Mouse (Mus musculus) hematopoietic stem cell, adult 5-6 weeks (primary cell): ENCODE measurements around the gene Opcml. TPM values are rescaled to one million over a fixed set of nuclear protein-coding genes. Genes with fewer than 3 reads are reported as not detected.
A peak's percentile ranks its signal among the peaks of the same experiment; 100 is the strongest.

Source experiments
- ATAC-seq, 2 experiments: fragments of 125-278 bp in 1 of 2; replicated peaks in 1 of 2; 2 replicates each; pipeline ENCODE4 v1.8.0; 2016 to 2017; ENCODE audit warnings: inconsistent platforms in 2 of 2, mild to moderate bottlenecking in 2 of 2, moderate number of reproducible peaks in 2 of 2, low read depth in 1 of 2, moderate TSS enrichment in 1 of 2; ENCODE audit not compliant: low FRiP score in 2 of 2, poor library complexity in 2 of 2, severe bottlenecking in 2 of 2, insufficient read depth in 1 of 2, low TSS enrichment in 1 of 2
- total RNA-seq: library from RNA; stranded (forward); fragments of 172-1452, 232-1000 nt; gene quantifications from 2 replicates; pipeline ENCODE4 v1.2.3, GENCODE M21; 2017

The Opcml gene
- total RNA-seq, 1 experiment from 2014 or later, result not detected

GRCm38 (mm10) chr9:28255128-28255904, 464.7 kb downstream of the Opcml start:
- no peak for ATAC-seq

DNA sequence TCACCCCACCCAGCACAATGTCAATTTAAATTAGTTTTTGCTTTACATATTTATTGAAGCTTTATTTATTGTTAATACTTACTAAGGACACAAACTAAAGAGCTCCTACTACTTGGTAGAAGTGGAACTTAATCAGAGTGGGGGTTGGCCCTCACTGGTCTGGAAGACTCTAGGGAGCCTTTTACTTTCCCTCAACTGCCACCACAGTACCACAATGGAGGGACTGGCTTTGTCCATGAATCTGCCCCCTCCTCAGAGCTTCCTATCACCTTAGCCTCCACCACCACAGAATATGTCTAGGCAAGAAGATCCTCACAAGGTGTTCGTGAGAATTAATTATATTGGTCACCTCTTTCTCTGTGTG, 465.3 kb downstream of the Opcml start:
- ATAC-seq, result no peak

DNA sequence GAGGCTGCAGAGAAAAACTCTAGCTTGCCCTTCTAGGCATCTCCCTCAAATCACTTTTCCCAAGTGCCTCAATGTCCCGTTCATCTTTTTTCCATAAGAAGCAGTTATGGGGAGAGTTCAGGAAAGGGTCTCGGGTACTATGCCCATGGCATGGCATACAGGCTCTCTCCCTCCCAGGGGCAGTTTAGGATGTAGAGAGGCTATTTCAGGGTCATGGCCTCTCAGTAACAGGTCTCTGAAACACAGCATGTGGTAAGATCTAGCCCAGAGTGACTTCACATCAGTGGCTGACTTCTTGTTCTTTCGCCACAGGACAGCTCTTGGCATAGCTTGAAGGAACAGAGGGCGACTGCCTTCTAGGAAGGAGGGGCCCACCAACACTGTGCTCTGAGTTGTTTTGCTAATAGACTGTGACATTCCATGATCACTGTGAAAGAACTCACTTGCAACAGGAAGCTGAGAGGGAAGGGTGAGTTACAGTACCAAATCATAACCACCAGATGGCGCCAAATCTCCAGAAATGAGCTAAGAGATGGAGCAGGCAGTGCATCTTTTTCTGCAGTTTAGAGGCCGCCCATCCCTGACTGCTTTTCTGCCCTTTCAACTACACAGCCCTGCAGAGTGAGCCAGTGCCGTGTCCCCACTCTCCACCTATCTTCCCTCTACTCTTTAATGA, 470.6 kb downstream of the Opcml start:
- ATAC-seq, result peak; percentile 84 to 88; a peak in 3 of 4 replicates

- no peak for ATAC-seq
These were observed 471.4 kb downstream of the Opcml start for GRCm38 (mm10) chr9:28262021-28262420.

DNA sequence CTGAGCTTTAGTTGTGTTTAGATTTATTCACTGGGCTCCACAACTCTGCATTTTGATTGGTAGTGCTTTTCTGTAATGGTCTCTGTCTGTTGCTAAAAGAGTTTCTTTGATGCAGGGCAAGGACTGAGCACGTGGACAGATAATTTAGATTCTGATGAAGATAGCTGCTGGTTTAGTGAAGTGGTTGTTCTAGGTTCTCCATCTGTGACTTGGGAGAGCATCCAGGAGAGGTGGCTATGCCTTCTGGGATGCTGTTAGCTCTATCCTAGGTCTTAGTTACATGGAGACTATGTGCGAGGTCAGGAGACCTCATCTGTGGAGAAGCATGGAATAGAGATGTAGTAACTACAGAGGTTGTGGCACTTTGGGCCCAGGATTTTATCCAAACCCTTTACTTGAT, 472.3 kb downstream of the Opcml start:
- ATAC-seq, result no peak

- no peak for ATAC-seq
These were observed 474.2 kb downstream of the Opcml start for GRCm38 (mm10) chr9:28264761-28265160.

GRCm38 (mm10) chr9:28273816-28274215, 483.2 kb downstream of the Opcml start:
- no peak for ATAC-seq

- ATAC-seq, result no peak
These were observed 488.0 kb downstream of the Opcml start for GRCm38 (mm10) chr9:28278555-28278954.

GRCm38 (mm10) chr9:28281025-28281424, 490.4 kb downstream of the Opcml start:
- ATAC-seq, result no peak

DNA sequence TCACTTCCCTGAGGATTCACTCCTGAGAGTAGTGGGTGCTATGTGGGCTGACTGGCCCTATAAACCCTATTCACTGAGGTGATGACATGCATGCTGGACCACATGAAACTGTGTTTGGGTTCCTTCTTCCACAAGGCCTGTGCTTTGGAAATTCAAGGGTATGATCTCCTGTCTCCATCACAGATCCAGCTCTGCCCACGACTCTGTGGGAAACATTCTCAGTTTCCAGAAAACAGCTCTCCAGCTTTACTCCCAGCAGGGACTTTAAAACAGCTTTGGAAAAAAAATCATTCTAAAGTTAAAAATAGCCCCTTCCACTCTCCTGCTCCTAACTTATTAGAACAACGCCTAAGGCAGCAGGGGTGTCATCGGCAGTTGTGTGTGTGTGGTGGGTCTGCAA, 491.0 kb downstream of the Opcml start:
- ATAC-seq, result no peak

GRCm38 (mm10) chr9:28285016-28285415, 494.4 kb downstream of the Opcml start:
- ATAC-seq, result no peak

GRCm38 (mm10) chr9:28286384-28286783, 495.8 kb downstream of the Opcml start:
- ATAC-seq, result no peak

DNA sequence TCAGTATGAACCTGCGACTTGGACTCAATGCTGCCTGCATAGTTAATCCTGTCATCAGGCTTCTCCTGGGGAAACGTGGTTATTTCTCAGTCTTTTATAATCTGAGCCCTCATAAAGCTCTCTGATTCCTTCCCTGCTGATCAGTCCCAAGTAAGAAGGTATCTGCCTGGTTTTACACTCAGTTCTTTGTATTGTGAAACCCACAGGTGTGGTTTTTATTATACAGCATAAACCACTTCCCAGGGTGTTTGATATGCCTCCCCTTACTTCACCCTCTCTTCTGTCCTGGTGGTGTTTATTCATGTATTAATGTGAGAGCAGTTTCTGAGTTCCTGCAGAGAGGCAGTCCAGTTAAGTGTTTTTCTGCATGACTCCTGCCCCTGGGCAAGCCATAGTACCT, 496.9 kb downstream of the Opcml start:
- no peak for ATAC-seq

GRCm38 (mm10) chr9:28289696-28290330, 499.2 kb downstream of the Opcml start:
- ATAC-seq, result peak; percentile 88 to 92

DNA sequence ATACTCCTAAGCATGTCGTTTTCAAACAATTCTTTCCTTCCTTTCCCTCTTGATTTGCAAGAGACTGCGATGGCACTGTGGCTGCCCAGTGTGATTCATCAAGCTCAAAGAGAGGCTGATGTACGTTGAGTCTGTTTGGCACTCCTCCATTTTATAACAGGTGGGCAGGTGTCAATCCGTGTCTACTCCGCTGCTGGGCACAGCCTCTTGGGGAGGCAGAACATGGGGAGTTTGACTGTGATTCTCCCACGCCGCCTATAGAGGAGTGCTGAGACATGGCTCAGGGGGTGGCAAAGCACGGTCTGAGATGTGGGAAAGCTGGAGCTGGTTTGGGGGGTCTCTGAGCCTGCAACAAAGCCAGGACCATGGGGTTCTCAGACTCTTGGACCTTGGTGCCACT, 513.1 kb downstream of the Opcml start:
- ATAC-seq, result no peak

GRCm38 (mm10) chr9:28306364-28307121, 516.0 kb downstream of the Opcml start:
- ATAC-seq, result no peak

- no peak for ATAC-seq
These were observed 516.5 kb downstream of the Opcml start for GRCm38 (mm10) chr9:28307122-28307430.

DNA sequence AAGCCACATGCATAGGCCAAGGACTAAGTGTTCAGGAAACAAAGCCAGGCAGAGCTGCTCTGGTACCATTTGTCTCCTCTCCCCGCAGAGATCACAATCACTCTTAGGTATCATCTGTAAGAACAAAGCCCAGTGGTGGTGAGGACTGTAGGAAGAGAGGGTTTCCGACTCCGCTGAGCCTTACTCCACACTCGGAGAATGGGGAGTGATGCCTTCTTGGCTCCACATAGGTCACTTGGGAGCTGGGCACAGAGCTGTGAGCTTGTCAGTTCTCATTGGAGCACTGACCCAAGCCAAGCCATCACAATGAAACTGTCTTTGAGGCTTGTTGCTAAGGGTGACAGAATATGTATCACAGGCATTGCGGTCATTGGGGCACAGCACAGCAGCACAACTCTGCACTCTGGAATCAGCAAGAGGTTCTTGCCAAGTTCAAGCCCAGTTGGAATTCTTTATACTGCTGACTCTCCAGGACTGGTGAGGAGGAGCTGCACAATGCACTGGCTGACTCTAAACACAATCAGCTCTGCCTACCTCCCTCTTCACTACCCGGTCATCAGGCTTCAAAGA, 517.0 kb downstream of the Opcml start:
- no peak for ATAC-seq
